Mouse (Mus musculus) thymus, postnatal 25 days (tissue): ENCODE results near the gene Tlx1.

Source experiments
- DNase-seq: peaks from one replicate; pipeline ENCODE4 v3.0.0; 2022

Tlx1 gene

DNA sequence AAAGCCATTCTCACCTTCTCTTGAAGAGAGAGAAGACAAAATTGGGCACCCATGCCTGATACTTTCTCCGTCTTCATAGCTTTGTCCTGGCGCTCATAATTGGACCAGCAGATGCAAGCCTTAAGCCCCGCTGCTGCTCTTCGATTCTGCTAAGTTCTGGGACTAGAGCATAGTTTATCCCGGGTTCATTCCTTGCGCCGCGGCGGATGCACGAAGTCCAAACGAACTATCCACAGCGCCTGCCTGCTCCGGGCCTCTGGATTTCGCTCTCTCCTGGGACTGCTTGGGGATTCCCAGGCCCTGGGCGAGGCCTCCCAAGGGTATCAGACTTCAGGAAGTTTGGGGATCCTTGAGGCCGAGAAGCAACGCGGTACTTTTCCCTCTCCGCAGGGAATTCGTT is 8.4 kb downstream of the Tlx1 start:
- DNase-seq = no peak

DNA sequence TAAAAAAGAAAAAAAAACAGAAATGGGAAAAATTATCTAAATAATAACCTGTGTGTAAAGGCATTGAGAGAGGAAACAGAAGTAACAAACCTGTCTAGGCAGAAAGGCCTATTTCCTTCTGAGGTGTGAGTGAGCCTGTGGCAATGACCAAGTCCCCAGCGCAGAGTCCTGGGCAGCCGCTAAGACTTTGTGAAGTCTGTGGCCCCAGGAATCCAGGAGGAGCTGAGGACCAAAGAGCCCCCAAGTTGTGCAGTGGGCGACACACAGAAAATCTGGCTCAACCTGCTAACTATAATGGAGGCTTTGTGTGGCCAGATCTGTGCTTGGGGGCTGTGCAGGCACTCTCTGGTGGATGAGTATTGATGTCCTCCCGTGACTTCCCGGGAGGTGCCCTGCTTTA is 9.0 kb downstream of the Tlx1 start:
- no peak for DNase-seq

DNA sequence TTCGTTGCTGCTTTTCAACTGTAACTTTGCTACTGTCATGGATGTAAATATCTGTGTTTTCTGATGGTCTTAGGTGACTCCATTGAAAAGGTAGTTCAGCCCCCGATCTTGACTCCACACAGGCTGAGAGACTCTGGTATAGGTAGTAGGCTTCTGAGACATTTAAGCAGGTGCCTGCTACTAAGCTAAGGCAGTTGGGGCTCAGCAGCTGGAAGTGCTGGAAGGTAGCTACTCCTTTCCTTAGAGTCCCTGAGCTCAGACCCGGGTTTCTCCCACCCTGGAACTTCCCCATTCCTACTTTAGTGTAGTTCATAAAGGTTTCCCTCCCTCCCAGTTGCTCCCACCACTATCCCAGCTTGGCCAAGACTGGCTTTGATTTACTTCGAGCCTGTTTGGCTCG is 9.5 kb downstream of the Tlx1 start:
- DNase-seq = no peak

DNA sequence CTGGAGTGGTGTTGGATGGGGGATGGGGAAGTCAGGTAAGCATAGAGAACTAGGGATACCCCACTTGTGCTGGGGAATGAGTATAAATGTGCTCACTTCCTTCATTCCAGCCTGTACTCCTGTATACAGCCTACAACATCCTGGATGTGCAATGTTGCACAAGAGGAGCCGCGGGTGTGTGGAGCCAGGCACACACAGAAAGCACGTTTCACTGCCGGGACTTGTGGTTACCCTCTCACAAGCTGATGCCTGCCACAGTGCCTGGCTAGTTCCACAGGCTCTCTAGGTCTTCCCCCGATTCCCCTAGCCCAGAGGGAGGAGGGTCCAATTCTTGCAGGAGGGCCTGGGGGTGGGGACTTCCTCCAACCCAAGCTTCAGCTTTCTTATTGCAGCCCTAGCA is 10.0 kb downstream of the Tlx1 start:
- DNase-seq = no peak

DNA sequence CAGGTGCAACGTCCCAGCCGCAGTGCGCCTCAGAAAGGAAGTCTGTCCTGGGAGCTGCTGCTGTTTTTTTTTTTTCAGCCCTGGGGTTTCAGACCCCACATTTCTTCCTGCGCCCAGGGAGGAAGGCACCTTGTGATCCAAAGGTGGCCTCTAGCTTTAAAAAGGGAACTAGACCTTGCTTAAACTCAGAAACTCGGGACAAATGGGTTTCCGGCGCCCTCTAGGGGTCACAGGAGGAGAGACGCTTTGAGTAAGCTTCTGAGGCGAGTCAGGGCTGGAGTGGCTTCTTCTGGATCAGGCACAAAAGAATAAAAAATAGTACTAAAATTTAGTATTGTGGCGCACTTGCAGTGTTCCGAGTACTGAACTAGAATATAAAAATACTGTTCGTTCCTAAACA is 10.6 kb downstream of the Tlx1 start:
- peak; percentile 47 for DNase-seq

DNA sequence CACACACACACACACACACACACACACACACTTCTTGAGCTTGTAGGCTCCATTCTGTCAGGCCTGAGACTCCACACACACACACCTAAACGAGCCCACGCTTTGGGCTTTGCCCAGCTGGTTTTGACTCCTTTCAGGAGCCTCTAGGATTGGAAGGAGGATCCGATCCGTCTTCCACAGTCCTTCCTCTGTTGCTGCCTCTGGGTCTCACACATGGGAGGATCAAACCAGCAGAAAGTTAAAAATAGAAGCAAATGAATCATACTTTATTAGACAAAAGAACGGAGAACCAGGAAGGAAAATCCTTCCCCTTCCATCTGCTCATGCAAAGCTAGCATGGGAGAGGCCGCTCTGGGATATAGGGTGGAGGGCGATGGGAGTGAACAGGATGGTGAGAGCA is 11.7 kb downstream of the Tlx1 start:
- DNase-seq = no peak

DNA sequence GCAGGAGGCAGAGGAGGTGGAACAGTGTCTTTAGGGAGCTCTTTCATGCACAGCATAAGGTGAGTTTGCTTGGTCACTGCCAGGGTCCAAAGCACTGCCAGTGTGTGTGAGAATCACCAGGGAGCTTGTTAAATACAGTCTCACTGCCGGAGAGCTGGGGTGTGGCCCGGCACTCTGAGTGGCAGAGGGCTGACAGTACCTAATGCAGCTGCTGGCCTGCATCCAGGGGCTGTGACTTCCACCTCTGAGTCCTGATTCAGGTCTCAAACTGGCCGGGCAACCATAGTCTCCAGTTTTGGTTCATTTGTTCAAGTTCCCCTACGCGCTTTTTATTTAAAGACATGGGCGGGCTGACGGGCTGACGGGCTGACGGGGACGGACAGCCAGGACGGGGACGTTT is 12.4 kb downstream of the Tlx1 start:
- DNase-seq = no peak

DNA sequence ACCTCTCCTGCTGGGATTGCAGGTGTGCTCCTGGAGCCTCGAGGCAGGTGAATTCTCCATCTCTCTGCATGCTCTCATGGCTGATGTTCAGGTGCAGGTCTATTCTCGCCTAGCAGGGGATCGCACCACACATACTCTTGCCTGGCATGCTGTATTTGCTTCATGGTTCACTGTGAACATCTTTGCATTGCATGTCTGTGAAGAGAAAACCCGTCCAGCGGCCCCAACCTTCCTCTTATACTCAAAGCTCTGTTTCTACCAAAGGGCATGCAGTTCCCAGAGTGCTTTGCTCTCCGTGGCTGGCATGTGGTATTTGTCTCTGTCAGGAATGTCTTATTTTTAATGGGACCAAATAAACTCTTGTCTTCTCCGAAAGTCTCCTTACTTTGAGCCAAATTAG is 20.0 kb downstream of the Tlx1 start:
- DNase-seq = no peak

DNA sequence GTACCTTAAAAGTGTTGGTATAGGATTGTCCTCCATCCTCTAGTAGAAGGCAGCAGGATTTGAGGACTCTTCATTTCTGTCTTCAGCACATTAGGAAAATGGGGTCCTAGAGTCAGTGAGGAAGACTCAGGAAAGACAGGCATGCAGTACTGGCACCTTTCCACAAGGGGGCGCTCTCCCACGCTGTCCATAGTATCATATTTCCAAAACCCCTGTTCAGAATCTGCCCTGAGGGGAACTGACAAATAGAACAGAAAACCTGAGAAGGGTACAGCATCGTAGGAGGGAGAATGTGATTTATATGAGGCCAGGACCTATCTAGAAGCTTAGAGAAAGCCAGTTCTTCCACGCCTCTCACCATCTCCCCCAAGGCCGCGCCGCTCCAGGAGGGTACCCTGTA is 24.3 kb downstream of the Tlx1 start:
- peak; percentile 23 for DNase-seq

DNA sequence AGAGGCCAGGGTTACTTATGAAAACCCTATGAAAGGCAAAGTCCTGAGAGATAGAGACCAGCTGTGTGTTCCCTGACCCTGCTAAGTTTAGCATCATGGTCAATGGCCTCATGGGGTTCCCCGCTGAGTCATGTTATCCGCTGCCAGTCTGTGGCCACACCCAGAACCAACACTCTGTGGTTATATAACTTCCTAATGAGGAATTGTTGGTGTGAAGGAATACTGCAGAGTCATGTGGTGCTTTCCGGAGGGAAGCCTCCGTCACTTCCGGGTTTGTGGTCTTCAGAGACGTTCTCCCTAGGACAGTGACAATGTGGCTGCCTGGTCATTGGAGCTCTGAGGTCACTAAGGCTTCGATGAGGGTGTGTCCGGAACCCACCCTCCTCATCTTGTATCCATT is 25.8 kb downstream of the Tlx1 start:
- no peak for DNase-seq

DNA sequence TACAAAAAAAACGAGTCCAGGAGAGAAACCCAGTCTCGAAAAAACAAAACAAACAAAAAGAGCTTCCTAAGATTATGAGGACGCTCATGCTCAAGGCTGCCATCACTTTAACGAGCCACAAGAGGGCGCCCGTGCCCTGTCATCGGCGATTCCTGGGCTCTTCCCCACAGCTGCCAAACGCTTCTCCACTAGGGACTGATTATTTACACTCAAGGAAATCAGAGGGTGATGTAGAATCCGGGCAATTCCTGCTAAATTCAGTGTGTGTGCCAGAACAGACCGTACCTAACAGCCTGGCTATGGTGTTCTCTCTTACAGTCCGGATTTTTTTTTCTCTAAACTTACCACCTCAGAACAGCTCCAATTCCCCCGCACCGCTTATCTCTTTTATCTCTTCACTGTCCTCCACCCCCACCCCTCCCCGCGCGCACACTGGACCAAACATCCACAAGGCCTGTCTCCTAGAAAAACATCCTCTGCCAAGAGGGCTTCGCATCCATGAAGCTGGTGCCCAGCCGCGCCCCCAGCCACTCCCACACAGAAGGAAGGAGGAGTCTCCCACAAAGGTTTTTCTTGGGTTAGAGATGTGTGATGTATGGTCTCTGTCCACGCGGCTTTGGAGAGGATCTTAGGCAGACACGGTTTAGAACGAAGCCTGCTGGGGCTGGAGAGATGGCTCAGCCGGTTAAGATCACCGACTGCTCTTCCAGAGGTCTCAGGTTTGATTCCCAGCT is 26.7 kb downstream of the Tlx1 start:
- peak; percentile 26 for DNase-seq

DNA sequence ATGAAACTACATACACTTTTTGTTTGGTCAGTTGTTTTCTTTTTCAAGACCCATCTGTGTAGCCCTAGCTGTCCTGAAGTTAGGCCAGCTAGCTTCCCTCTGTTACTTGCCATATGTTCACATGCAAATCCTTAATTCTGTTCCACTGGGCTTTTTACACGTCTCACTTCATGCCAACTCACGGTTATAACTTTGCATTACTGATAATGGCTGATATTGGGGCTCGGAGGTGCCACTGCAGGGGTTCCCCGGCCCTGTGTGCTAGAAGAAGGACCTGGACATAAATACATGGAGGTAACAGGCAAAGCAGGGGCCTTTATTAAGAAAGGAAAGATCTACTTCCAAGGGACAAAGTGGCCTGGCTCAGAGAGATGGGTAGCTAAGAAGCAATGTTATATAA is 29.0 kb downstream of the Tlx1 start:
- DNase-seq = no peak

DNA sequence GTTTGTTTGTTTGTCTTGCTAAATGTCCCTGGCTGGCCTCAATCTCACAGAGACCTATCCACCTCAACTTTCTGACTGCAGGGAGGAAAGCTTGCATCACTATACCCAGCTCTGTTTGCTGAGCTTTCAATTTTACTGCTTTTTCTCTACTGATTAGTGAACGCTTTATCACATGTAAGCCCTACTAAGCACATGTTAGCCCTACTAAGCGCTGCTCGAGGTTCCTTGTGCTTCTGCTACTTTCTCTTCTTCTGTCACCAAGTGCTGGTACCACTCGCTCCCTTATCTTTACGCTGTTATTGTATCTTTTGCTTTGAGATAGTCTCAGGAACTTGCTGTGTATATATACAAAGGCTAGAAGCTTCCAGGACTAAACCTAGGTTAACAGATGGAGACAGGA is 30.0 kb downstream of the Tlx1 start:
- no peak for DNase-seq

DNA sequence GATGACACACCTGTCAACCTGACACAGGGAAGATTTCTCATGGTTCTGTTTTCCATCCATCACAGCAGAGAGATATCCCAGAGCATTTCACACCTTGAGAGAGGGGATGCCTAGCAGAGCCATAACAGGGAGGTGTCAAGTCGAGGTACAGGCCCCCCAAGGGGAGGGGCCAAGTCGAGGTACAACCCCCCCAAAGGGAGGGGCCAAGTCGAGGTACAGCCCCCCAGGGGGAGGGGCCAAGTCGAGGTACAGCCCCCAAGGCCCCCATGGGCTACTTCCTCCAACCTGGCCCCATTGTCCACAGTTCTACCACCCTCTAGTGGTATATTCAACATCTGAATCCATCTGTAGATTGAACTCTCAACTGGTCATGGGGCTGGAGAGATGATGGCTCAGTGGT is 44.2 kb downstream of the Tlx1 start:
- DNase-seq = no peak

DNA sequence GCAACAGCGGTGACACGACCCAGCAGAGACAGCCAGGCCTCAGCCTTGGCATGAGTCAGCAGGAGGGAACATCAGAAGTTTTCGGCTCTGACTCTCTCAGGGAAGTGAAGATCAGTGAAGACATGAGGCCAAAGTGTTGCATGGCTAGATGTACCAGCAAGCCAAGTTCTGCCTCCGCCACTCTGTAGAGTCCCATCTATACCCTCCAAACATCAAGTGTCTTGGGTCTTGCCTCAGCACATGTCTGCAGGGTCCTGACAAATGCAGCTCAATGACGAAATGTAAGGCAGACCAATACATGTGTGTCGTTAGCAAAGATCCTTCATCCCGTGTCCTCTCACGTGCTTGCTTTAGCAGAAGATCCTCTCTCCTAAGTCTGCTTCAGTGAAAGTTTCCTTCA is 46.5 kb downstream of the Tlx1 start:
- no peak for DNase-seq

DNA sequence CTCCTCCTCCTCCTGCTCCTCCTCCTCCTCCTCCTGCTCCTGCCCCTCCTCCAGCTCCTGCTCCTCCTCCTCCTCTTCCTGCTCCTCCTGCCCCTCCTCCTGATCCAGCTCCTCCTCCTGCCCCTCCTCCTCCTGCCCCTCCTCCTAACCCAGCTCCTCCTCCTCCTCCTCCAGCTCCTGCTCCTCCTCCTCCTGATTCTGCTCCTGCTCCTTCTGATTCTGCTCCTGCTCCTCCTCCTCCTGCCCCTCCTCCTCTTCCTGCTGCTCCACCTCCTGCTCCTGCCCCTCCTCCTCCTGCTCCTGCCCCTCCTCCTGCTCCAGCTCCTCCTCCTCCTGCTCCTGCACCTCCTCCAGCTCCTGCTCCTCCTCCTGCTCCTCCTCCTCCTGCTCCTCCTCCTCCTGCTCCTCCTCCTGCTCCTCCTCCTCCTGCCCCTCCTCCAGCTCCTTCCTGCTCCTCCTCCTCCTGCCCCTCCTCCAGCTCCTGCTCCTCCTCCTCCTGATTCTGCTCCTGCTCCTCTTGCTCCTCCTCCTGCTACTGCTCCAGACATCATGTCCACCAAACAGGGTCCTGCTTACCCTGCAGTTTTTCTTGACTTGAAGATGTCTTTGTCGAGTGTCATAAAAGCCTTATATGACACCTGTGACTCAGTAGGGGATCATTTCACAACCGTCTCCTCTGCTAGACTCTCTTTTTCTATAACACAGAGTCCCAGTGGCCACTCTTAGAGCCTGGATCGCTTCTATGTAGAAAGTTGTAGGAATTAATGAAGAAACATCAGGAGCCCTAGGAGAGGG is 55.0 kb downstream of the Tlx1 start:
- no peak for DNase-seq
